Mouse (Mus musculus) neural tube, postnatal 0 days (tissue): Measurements from ENCODE around the gene Gm21860. TPM values are rescaled to one million over a fixed set of nuclear protein-coding genes. Genes with fewer than 3 reads are reported as not detected.

Experiments used
- polyA plus RNA-seq: library from polyadenylated mRNA; unstranded; fragments of >200 nt; fragmentation: Nextera tagmentation; extraction: Ambion mirVana; gene quantifications from 2 replicates; pipeline ENCODE4 v1.2.1, GENCODE M21; 2015

The Gm21860 gene
- not detected in 2 replicates for polyA plus RNA-seq

GRCm38 (mm10) chrY:90754721-90755120 is at the start of gene Gm21860:
Gene Gm21860, minus strand, starts transcription at chrY:90754821.

GRCm38 (mm10) chrY:90784438-90784837 is 29.8 kb upstream of the Gm21860 start, which contains the start of gene Gm47283:
Gene Gm47283, plus strand, starts transcription at chrY:90784738.

Other genes starting within 250 kb of the Gm21860 start
- not detected in 2 replicates for gene Gm47283, start 29.9 kb upstream of the Gm21860 start, polyA plus RNA-seq
- not detected in 2 replicates for gene Gm21748, start 84.4 kb upstream of the Gm21860 start, polyA plus RNA-seq